Mouse (Mus musculus) spleen, postnatal 36 days (tissue): ENCODE data around the gene Cox6b1.

ENCODE experiments used
- DNase-seq, 2 experiments: peaks; one replicate each; pipeline ENCODE4 v3.0.0; 2022; ENCODE audit warnings: low spot score in 2 of 2, mixed read lengths in 1 of 2

Gene Cox6b1

DNA sequence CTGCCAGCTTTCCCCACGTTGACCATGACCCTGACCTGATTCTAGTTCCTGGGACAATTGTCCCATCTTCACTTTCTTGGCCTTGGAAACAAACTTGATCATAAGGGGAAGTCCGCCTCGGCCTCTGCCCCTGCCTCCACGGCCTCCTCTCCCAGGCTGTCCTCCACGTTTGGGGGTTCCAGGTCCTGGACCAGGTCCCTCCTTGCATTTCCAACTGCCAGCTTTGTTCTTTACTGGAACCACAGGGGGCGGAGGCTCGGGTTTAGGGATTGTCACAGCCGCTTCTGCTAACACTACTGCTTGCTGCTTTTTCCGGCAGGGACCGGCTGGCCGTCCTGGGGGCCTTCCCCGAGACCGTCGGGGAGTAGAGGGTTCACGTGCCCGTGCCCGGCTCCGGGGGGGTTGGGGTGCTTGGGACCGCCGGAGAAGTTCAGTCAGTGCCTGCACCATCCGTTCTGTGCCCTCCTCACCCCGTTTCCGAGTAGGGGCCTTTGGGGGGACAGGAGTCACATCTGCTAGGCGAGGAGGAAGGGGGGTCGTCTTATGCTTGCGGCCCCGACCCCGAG lies 39.4 kb downstream of the Cox6b1 start:
- no peak for DNase-seq

DNA sequence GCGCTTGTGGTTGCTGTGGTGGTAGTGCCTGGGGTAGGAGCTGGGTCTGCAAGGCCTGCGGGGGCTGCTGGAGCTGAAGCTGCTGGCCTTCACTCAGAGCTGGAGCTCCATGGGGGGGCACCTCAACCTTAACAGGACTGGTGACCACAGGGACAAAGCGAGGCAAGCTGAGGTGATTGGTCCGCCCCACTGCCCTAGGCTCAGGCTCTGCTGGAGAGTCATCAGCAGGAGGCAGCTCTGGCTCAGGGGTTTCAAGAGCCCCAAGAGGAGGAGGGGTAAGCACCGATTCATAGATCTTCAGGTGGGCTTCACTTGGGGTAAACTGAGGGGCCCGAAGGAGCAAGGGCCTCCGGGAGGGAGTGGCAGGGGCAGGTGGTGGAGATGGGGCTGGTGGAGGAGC lies 40.8 kb downstream of the Cox6b1 start:
- DNase-seq, result no peak

DNA sequence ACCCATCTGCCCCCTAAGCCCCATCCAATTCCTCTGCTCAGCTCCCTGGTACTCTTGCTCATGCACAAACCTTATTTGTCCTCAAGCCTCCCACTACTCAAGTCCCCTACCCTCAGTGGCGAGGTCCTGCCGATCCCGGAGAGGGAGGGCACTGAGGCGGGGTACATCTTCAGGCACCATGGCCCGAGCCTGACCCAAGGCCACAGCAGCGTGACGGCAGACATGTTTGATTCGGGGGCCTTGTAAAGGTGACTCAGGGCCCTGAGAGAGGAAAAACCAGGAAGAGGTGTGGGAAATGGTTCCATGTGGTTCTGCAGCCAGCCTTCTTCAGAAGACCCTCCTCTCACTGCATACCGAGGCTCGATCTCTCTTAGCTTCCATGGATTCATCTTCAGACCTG lies 41.6 kb downstream of the Cox6b1 start:
- DNase-seq, result no peak

DNA sequence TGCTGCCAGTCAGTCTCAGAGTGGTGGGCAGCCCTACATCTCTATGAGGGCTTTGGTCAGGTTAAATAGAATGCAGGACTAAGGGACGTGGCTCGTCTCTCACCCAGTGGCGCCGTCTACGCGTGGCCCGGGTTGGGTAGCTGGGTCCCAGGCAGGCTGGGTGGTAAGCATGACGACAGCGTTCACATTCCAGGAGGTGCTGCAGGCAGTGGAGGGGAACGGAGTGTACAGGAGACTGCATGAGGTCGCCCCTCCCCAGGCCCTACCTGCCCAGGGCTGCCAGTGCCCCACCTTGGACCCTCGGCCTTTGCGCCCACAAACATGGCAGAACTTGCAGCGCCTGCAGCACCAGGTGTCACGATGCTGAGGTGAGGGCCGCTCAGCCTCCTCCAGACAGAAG lies 44.4 kb downstream of the Cox6b1 start:
- DNase-seq, result no peak

DNA sequence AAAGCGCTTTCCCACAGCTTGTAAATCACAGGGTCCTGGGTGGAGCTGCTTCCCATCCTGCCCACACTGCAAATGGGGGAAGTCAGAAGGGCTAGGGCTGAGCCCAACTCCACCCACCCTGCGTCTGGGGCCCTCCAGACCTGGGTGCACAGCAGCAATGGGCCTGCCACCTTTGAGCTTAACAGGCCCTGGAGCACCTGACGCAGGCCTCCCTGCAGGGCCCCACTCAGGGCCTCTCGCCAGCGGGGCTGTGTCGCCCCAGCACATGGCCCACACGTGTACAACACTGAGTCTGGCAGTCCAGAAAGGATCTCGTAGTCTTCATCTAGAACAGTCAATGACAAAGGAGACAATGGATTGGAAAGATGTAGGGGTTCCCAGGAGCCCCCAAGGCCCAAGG lies 46.0 kb downstream of the Cox6b1 start:
- DNase-seq, result no peak

DNA sequence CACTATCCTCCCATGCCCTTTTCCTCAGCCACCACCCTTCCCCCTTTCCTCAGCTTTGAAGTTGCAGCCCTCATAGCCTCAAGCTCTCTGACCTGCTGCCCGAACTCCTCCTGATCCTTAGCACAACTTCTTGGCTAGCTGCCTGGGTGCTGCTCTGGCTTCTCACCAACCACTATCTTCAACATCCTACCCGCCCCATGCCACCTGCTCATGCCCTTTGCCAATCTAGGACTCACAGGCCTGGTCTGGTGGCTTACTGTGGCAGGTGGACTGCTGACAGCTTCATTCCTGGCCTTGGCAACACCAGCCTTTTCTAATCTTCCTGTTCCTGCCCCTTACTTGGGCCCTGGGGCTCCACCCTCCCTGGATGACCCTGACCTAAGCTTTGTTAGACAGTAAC lies 53.0 kb downstream of the Cox6b1 start:
- peak; percentile 52 to 67 for DNase-seq

DNA sequence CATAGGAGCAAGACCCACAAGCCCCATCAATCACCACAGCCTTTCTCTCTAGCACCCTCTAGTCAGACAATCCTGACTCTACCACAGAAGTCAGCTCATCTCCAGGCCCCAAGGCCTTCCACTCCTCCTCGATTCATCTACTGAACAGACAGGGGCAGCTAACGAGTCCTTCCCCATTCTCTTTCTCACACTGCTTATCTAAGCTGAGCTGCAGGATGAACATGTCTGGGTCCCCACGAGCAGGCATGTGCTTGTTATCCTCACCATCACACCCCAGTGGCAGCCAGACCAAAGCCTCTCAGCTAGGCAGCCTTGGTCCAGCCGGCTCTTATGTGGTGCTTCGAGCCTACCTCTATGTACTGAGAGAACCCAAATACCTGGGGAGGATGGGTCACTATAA lies 53.6 kb downstream of the Cox6b1 start:
- no peak for DNase-seq

DNA sequence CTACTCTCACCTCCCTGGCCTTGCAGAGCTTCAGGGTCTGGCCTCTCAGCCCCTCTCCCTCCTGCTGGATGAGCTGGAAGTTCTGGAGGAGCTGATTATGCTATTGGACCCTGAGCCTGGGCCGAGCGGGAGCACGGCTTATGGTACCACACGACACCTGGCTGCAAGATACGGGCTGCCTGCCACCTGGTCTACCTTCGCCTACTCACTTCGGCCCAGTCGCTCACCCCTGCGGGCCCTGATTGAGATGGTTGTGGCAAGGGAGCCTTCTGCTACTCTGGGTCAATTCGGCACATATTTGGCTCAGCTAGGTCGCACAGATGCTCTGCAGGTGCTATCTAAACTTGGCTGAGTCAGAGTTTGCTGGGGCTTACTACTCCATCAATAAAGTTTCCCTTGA lies 58.4 kb downstream of the Cox6b1 start:
- no peak for DNase-seq
